Mouse (Mus musculus) liver, embryonic 13.5 days (tissue): ENCODE data around the gene Sh2d7. TPM values are rescaled to one million over a fixed set of nuclear protein-coding genes. Genes with fewer than 3 reads are reported as not detected.

Experiments used
- ATAC-seq: fragments of 200-750 bp; cut with Nextera tagmentation; 2 replicates; pipeline ENCODE4 v1.8.0; 2017; ENCODE audit warnings: low read depth, mild to moderate bottlenecking, moderate number of reproducible peaks, moderate library complexity
- DNase-seq: peaks from one replicate; pipeline ENCODE4 v3.0.0; 2022
- H3K27ac ChIP-seq: fragments of 300-500 bp; sonication (generic); 2 replicates; pipeline ENCODE4 v1.5.1; 2015; ENCODE audit warnings: moderate library complexity, mild to moderate bottlenecking, inconsistent platforms
- H3K27me3 ChIP-seq: fragments of 300-500 bp; sonication (generic); 2 replicates; pipeline ENCODE4 v1.6.1; 2015; ENCODE audit warnings: mild to moderate bottlenecking, inconsistent platforms
- H3K36me3 ChIP-seq: fragments of 300-500 bp; sonication (generic); 2 replicates; pipeline ENCODE4 v1.6.1; 2015; ENCODE audit warnings: mild to moderate bottlenecking, inconsistent platforms
- H3K4me1 ChIP-seq: fragments of 300-500 bp; sonication (generic); replicated peaks from 2 replicates; pipeline ENCODE4 v1.6.1; 2015; ENCODE audit warnings: inconsistent platforms
- H3K4me2 ChIP-seq: fragments of 300-500 bp; sonication (generic); 2 replicates; pipeline ENCODE4 v1.6.1; 2015; ENCODE audit warnings: inconsistent platforms, mild to moderate bottlenecking, moderate library complexity
- H3K4me3 ChIP-seq: fragments of 300-500 bp; sonication (generic); replicated peaks from 2 replicates; pipeline ENCODE4 v1.5.1; 2015; ENCODE audit warnings: mild to moderate bottlenecking, inconsistent platforms
- H3K9ac ChIP-seq: fragments of 300-500 bp; sonication (generic); 2 replicates; pipeline ENCODE4 v1.6.1; 2015; ENCODE audit warnings: mild to moderate bottlenecking, inconsistent platforms
- H3K9me3 ChIP-seq: fragments of 300-500 bp; sonication (generic); replicated peaks from 2 replicates; pipeline ENCODE4 v1.6.1; 2016; ENCODE audit warnings: inconsistent platforms
- WGBS: fragments of 180-500 bp; shearing (Covaris S2); methylation state at CpG from one replicate; pipeline ENCODE4 v1.1.7; 2015; ENCODE audit not compliant: insufficient replicate concordance; 5-methylcytosine and 5-hydroxymethylcytosine counted together
- polyA plus RNA-seq: library from polyadenylated mRNA; unstranded; fragments of >200 nt; fragmentation: Nextera tagmentation; extraction: Ambion mirVana; gene quantifications from 2 replicates; pipeline ENCODE4 v1.2.1, GENCODE M21; 2015

The Sh2d7 gene
- polyA plus RNA-seq = not detected in 2 replicates

DNA sequence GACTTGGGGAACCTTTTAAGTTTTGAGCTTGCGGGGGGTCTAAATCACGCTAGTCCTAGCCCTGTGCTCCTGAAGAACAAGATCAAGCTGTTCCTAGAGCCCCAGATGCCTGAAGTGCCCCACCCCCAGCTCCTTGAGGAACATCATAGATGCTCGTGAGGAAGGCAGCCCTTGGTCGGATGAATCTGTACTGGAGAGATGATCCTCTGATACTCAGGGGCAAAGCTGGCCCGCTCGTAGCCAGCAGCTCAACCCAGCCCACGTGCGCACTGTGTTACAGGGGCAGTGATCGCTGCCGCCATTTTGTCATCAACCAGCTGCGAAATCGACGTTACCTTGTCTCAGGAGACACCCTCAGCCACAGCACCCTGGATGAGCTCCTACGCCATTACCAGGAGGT is at the start of gene Sh2d7:
TSS of gene Sh2d7 (plus strand) at position 301 of the 400 bp plus-strand sequence.
- 79% methylated on average over 14 of the region's 14 CpGs for WGBS
- DNase-seq (no peak), ATAC-seq (no peak)
- no peaks in the 10 kb centered on the region for H3K4me1 ChIP-seq
- H3K27me3 ChIP-seq = no peaks in the 10 kb centered on the region
- H3K27ac ChIP-seq = no peak within 1 kb of the TSS
- H3K4me3 ChIP-seq = no peak within 1 kb of the TSS
- no peaks in the 10 kb centered on the region for H3K9me3 ChIP-seq
- H3K9ac ChIP-seq = no peak within 1 kb of the TSS
- no peak within 1 kb of the TSS for H3K4me2 ChIP-seq
- no peaks in the 10 kb centered on the region for H3K36me3 ChIP-seq

GRCm38 (mm10) chr9:54489599-54489998 is 49.2 kb upstream of the Sh2d7 start:
- no peak overlapping the region for H3K4me2 ChIP-seq
- no peak for ATAC-seq
- H3K4me3 ChIP-seq = no peak overlapping the region
- no peaks in the 10 kb centered on the region for H3K36me3 ChIP-seq
- WGBS = 22% methylated on average over 2 of the region's 2 CpGs
- H3K9me3 ChIP-seq = no peaks in the 10 kb centered on the region
- H3K27ac ChIP-seq = no peak overlapping the region
- peaks cover 14% of the 10 kb centered on the region for H3K4me1 ChIP-seq
- DNase-seq = no peak
- H3K27me3 ChIP-seq = no peaks in the 10 kb centered on the region
- H3K9ac ChIP-seq = no peak overlapping the region

DNA sequence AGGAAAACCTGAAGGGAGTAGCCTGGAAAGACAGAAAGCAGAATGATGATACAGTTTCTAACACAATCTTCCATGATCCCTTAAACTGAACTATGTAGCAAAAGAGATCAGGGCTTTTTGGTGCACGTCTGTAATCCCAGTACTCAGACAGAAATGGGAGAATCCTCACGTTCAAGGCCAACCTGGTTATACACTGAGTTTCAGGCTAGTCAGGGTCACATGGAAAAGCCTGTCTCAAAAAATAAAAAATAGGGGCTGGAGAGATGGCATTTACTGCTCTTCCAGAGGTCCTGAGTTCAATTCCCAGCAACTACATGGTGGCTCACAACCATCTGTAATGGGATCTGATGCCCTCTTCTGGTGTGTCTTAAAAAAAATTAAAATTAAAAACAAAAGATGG is 48.4 kb upstream of the Sh2d7 start:
- Histone ChIP-seq H3K4me1 (peaks cover 6% of the 10 kb centered on the region; the same call in 1 of the 2 replicates), H3K36me3 (no peaks in the 10 kb centered on the region), H3K27me3 (no peaks in the 10 kb centered on the region), H3K9me3 (no peaks in the 10 kb centered on the region), H3K27ac (no peak overlapping the region), H3K4me2 (no peak overlapping the region), H3K4me3 (no peak overlapping the region), H3K9ac (no peak overlapping the region)
- 72% methylated on average over 2 of the region's 2 CpGs for WGBS
- no peak for ATAC-seq
- no peak for DNase-seq

- 0 out of 2 replicates have a peak, but pooled peaks cover 4% of the 10 kb centered on the region for H3K4me1 ChIP-seq
- H3K27ac ChIP-seq = no peak overlapping the region
- 67% methylated on average over 6 of the region's 6 CpGs for WGBS
- H3K4me3 ChIP-seq = no peak overlapping the region
- peaks cover 43% of the 10 kb centered on the region for H3K27me3 ChIP-seq
- H3K9me3 ChIP-seq = no peaks in the 10 kb centered on the region
- no peak overlapping the region for H3K4me2 ChIP-seq
- no peak for ATAC-seq
- no peaks in the 10 kb centered on the region for H3K36me3 ChIP-seq
- DNase-seq = no peak
- H3K9ac ChIP-seq = no peak overlapping the region
These were observed 39.5 kb upstream of the Sh2d7 start for GRCm38 (mm10) chr9:54499291-54499690.

DNA sequence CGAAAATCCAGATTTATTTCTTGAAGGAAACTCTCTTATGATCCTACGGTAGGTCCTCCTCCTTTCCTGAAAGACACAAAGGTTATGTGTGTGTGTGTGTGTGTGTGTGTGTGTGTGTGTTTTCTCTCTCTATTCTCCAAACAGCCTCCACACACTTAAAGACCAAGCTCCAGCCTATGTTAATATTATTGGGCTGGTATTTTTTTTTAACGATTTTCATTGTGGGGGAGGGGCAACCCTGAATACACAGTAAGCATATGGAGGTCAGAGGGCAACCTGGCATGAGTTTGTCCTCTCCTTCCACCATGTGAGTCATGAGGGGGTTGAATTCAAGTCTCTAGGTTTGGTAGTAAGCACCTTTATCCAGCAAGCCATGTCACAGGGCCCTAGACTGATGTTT is 39.0 kb upstream of the Sh2d7 start:
- 52% methylated on average over 3 of the region's 3 CpGs for WGBS
- Histone ChIP-seq H3K36me3 (no peaks in the 10 kb centered on the region), H3K4me3 (no peak overlapping the region), H3K27ac (no peak overlapping the region), H3K9me3 (no peaks in the 10 kb centered on the region), H3K4me2 (no peak overlapping the region), H3K4me1 (0 out of 2 replicates have a peak, but pooled peaks cover 4% of the 10 kb centered on the region), H3K9ac (no peak overlapping the region), H3K27me3 (peaks cover 44% of the 10 kb centered on the region)
- ATAC-seq (no peak), DNase-seq (no peak)

DNA sequence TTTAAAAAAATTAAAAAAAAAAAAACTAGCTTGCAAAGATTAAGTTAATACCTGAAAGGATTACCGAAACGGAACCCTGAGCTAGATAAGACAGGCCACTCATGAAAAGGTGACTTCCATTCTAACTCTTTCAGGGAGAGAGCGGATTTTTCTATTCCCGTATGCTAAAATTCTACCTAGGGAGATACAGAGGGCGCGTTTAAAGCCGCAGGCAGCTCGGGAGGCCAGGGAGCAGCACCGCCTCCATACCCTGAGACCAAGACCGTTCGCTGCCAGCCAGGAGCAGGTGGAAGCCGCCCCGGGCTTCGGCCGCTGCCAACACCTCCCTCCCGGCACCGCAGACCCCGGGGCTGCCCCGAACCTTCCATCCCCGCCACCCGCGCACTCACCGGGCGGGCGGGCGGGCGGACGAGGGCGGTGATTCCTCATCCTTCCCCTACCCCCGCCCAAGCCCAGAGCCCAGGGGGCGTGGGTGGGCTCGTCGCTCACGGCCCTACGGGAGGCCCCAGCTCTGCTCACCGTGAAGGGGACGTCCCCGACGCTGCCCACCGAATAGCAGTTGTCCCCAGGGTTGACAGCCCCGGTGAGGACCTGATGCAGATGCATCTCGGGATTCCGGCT is 37.8 kb upstream of the Sh2d7 start:
- Histone ChIP-seq H3K9ac (peak overlapping the region; percentile 64), H3K9me3 (no peaks in the 10 kb centered on the region), H3K27ac (no peak overlapping the region), H3K4me3 (peak overlapping the region; percentile 68), H3K4me2 (peak overlapping the region; percentile 84), H3K36me3 (no peaks in the 10 kb centered on the region), H3K27me3 (peaks cover 51% of the 10 kb centered on the region), H3K4me1 (0 out of 2 replicates have a peak, but pooled peaks cover 4% of the 10 kb centered on the region)
- ATAC-seq (no peak; the same call in none of the 2 replicates), DNase-seq (no peak)
- WGBS = 1% methylated on average over 43 of the region's 43 CpGs

DNA sequence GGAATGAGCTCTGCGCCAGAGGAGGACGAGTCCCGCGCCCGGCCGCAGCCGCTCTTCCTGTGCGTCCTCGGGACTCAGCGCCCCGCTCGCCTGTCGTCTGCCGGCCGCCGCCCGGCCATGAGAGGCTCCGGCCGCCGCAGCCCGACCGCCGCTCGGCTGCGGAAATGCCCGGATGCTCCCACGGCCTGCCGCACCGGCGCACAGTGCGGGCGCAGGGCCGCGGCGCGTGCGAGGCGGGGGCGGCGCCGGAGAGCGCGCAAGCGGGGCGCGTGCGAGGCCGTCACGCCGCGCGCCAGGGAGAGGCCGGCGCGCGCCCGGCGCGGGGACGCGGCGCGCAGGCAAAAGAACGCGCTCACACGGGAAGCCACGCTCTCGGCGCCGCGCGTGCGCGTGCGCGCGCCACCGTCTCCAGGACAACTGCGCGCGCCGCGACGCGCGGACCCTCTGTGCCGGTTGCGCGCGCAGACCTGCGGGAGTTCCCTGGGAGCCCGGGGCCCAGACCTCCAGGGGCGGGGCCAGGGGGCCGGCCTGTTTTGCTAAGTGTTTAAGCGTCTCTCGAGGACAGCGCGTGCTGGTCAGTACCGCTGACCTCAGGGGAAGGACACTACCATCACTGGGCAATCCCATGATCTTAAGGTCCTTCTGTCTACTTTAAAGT is 37.2 kb upstream of the Sh2d7 start, which contains the start of gene Dmxl2:
TSS of gene Dmxl2 (minus strand) at position 174 of the 658 bp plus-strand sequence.
- Histone ChIP-seq H3K9me3 (no peaks in the 10 kb centered on the region), H3K4me2 (peak within 1 kb of the TSS; percentile 84), H3K36me3 (no peaks in the 10 kb centered on the region), H3K27me3 (peaks cover 51% of the 10 kb centered on the region), H3K9ac (peak within 1 kb of the TSS; percentile 64), H3K4me3 (peak within 1 kb of the TSS; percentile 68), H3K27ac (no peak within 1 kb of the TSS), H3K4me1 (0 out of 2 replicates have a peak, but pooled peaks cover 4% of the 10 kb centered on the region)
- ATAC-seq (peak; percentile 86), DNase-seq (peak; percentile 59)
- WGBS = under 1% methylated on average over 89 of the region's 99 CpGs

DNA sequence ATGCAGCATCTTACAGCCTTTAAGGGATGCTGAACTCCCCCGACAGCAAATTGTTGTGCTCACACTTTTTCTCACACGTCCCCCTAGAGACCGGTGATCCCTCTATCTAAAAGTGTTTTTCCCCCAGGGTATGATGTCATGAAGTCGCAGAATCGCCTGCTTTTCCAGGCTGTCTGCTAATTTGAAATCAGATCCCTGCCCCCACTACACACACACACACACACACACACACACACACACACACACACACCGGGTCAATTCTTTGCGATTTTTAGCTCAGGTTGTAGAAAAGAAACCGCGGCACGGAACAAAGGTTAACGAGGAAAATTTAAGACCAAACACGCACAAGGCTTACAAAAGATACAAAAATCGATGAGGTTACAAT is 36.7 kb upstream of the Sh2d7 start:
- Histone ChIP-seq H3K36me3 (no peaks in the 10 kb centered on the region), H3K9me3 (no peaks in the 10 kb centered on the region), H3K4me3 (peak overlapping the region; percentile 68), H3K9ac (no peak overlapping the region; the same call in 1 of the 2 replicates), H3K4me1 (0 out of 2 replicates have a peak, but pooled peaks cover 4% of the 10 kb centered on the region), H3K27ac (no peak overlapping the region), H3K27me3 (peaks cover 51% of the 10 kb centered on the region), H3K4me2 (peak overlapping the region; percentile 84)
- DNase-seq (no peak), ATAC-seq (peak; percentile 27; the same call in 1 of the 2 replicates)
- 7% methylated on average over 13 of the region's 13 CpGs for WGBS

GRCm38 (mm10) chr9:54502873-54503272 is 35.9 kb upstream of the Sh2d7 start:
- Histone ChIP-seq H3K9me3 (no peaks in the 10 kb centered on the region), H3K27ac (no peak overlapping the region), H3K27me3 (peaks cover 51% of the 10 kb centered on the region), H3K36me3 (no peaks in the 10 kb centered on the region), H3K4me2 (peak overlapping the region; percentile 84), H3K4me1 (0 out of 2 replicates have a peak, but pooled peaks cover 4% of the 10 kb centered on the region), H3K4me3 (0 out of 2 replicates have a peak overlapping the region, but pooled peaks have one; percentile 68), H3K9ac (no peak overlapping the region)
- DNase-seq (no peak), ATAC-seq (no peak)
- WGBS = 16% methylated on average over 12 of the region's 12 CpGs

DNA sequence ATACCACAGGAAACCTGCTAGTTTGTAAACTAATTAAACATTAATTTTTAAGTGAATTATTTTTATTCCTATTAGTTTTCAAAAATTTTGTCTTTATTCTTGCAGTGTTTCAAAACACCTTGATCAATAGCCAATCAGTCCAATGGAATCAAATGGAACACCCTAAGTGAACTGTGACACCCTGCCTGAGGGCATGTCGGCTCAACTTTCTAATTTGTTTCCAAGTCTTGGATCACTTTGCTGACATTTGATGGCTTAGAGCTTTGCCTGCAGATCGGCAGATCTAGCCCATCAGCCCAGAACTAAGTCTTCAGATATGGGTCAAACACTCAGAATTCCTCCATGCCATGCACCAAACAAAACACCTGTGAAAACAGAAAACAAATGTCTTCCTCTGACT is 22.8 kb upstream of the Sh2d7 start:
- Histone ChIP-seq H3K27me3 (no peaks in the 10 kb centered on the region), H3K4me3 (no peak overlapping the region), H3K4me2 (no peak overlapping the region), H3K4me1 (no peaks in the 10 kb centered on the region), H3K36me3 (no peaks in the 10 kb centered on the region), H3K9me3 (no peaks in the 10 kb centered on the region), H3K27ac (no peak overlapping the region), H3K9ac (no peak overlapping the region)
- 62% methylated on average over 2 of the region's 2 CpGs for WGBS
- ATAC-seq = no peak
- DNase-seq = no peak

DNA sequence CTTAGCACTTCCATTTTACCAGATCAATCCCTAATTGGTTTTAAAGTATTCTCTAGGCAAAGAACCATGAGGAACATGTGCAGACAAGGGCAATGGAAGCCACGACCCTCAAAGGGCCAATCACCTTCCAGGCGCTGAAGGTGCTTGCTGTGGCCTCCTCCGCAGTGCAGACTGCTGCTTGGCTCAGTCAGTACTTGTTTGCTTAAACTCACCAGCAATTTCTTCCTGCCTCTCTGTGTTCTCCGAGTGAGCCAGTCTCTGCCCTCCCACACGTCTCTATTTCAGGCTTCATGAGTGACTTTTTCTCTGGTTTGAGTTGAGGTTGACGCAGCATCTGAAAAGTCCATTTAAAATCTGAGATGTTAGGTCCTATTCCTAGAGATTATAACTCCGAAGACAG is 19.9 kb upstream of the Sh2d7 start:
- Histone ChIP-seq H3K27ac (no peak overlapping the region), H3K36me3 (no peaks in the 10 kb centered on the region), H3K4me2 (no peak overlapping the region), H3K27me3 (no peaks in the 10 kb centered on the region), H3K4me3 (no peak overlapping the region), H3K9ac (no peak overlapping the region), H3K4me1 (no peaks in the 10 kb centered on the region), H3K9me3 (no peaks in the 10 kb centered on the region)
- WGBS = 51% methylated on average over 7 of the region's 7 CpGs
- no peak for ATAC-seq
- no peak for DNase-seq
